In genomic region chr16:18409776-18410175, GRCm38 (mm10) we compare ENCODE assay signal across 21 mouse cellular contexts. TPM values are rescaled to one million over a fixed set of nuclear protein-coding genes. Genes with fewer than 3 reads are reported as not detected.
DNase-seq lines count a peak whose midpoint lies in the region; ATAC-seq and TF ChIP-seq lines count a peak whose summit lies in the region.
"Had no signal": no experiment of that assay in that cellular context is flagged by ENCODE, and none has a peak within 500 bp of the region (broad histone marks: within the 10 kb centered on the region; RNA-seq: fewer than 3 reads in every experiment).

No protein-coding gene starts in this region.

- H3K9ac ChIP-seq in forebrain, embryonic 13.5 days = peak overlapping the region; percentile 34; the same call in 1 of the 2 replicates
- H3K9ac ChIP-seq in forebrain, embryonic 16.5 days (replicated peaks; ENCODE audit: low read depth, low read length) = no peak overlapping the region
- no peak overlapping the region for H3K9ac ChIP-seq in hindbrain, embryonic 15.5 days
- H3K9ac ChIP-seq in hindbrain, embryonic 13.5 days = no peak overlapping the region
- H3K9ac ChIP-seq in liver, embryonic 13.5 days = no peak overlapping the region
- H3K9ac ChIP-seq in liver, postnatal 0 days (replicated peaks) = no peak overlapping the region
- H3K9ac ChIP-seq: embryonic facial prominence, embryonic 12.5 days; heart, embryonic 12.5 days; limb, embryonic 15.5 days had no signal

- TF ChIP-seq CTCF in liver, postnatal 0 days (IDR thresholded peaks at IDR 0.05; ENCODE audit: low read depth) = no peak

- H3K36me3 ChIP-seq in forebrain, embryonic 13.5 days (ENCODE audit: poor library complexity, severe bottlenecking) = peaks cover 64% of the 10 kb centered on the region
- H3K36me3 ChIP-seq in forebrain, embryonic 16.5 days (ENCODE audit: control insufficient read depth, insufficient read depth) = no peaks in the 10 kb centered on the region
- peaks cover 16% of the 10 kb centered on the region for H3K36me3 ChIP-seq in hindbrain, embryonic 15.5 days
- peaks cover 47% of the 10 kb centered on the region for H3K36me3 ChIP-seq in hindbrain, embryonic 13.5 days
- peaks cover 81% of the 10 kb centered on the region for H3K36me3 ChIP-seq in liver, embryonic 13.5 days
- H3K36me3 ChIP-seq in liver, postnatal 0 days (replicated peaks; ENCODE audit: insufficient read depth, low read length) = peaks cover 65% of the 10 kb centered on the region

- WGBS in forebrain, embryonic 13.5 days = 64% methylated on average over 4 of the region's 4 CpGs
- 74% methylated on average over 4 of the region's 4 CpGs for WGBS in forebrain, embryonic 16.5 days
- 59% methylated on average over 4 of the region's 4 CpGs for WGBS in hindbrain, embryonic 15.5 days
- WGBS in hindbrain, embryonic 13.5 days = 73% methylated on average over 4 of the region's 4 CpGs
- 85% methylated on average over 4 of the region's 4 CpGs for WGBS in liver, embryonic 13.5 days (ENCODE audit: insufficient replicate concordance)
- WGBS in liver, postnatal 0 days (ENCODE audit: insufficient replicate concordance) = 85% methylated on average over 4 of the region's 4 CpGs

- H3K4me2 ChIP-seq in forebrain, embryonic 13.5 days = no peak overlapping the region
- H3K4me2 ChIP-seq in forebrain, embryonic 16.5 days (ENCODE audit: low read length) = no peak overlapping the region
- no peak overlapping the region for H3K4me2 ChIP-seq in hindbrain, embryonic 15.5 days
- H3K4me2 ChIP-seq in hindbrain, embryonic 13.5 days = no peak overlapping the region
- H3K4me2 ChIP-seq in liver, embryonic 13.5 days = no peak overlapping the region
- no peak overlapping the region for H3K4me2 ChIP-seq in liver, postnatal 0 days (ENCODE audit: low read depth, low read length)
- H3K4me2 ChIP-seq: embryonic facial prominence, embryonic 12.5 days; heart, embryonic 12.5 days; limb, embryonic 15.5 days had no signal

- no peaks in the 10 kb centered on the region for H3K27me3 ChIP-seq in forebrain, embryonic 13.5 days
- no peaks in the 10 kb centered on the region for H3K27me3 ChIP-seq in forebrain, embryonic 16.5 days (replicated peaks; ENCODE audit: control insufficient read depth, insufficient read depth, low read length)
- no peaks in the 10 kb centered on the region for H3K27me3 ChIP-seq in hindbrain, embryonic 15.5 days
- no peaks in the 10 kb centered on the region for H3K27me3 ChIP-seq in hindbrain, embryonic 13.5 days
- H3K27me3 ChIP-seq in liver, embryonic 13.5 days = no peaks in the 10 kb centered on the region
- no peaks in the 10 kb centered on the region for H3K27me3 ChIP-seq in liver, postnatal 0 days (ENCODE audit: insufficient read depth, low read length)
- H3K27me3 ChIP-seq: CH12.LX; embryonic facial prominence, embryonic 12.5 days; heart, embryonic 12.5 days; limb, embryonic 15.5 days had no signal

- H3K9me3 ChIP-seq in forebrain, embryonic 13.5 days (replicated peaks) = no peaks in the 10 kb centered on the region
- no peaks in the 10 kb centered on the region for H3K9me3 ChIP-seq in forebrain, embryonic 16.5 days (ENCODE audit: control insufficient read depth, low read length)
- H3K9me3 ChIP-seq in hindbrain, embryonic 15.5 days = no peaks in the 10 kb centered on the region
- no peaks in the 10 kb centered on the region for H3K9me3 ChIP-seq in hindbrain, embryonic 13.5 days
- no peaks in the 10 kb centered on the region for H3K9me3 ChIP-seq in liver, embryonic 13.5 days (replicated peaks)
- no peaks in the 10 kb centered on the region for H3K9me3 ChIP-seq in liver, postnatal 0 days (ENCODE audit: low read length)
- H3K9me3 ChIP-seq: embryonic facial prominence, embryonic 12.5 days; heart, embryonic 12.5 days; limb, embryonic 15.5 days had no signal

- no peak for TF ChIP-seq EP300 in liver, postnatal 0 days (IDR thresholded peaks at IDR 0.05; ENCODE audit: low read depth)

- peaks cover 32% of the 10 kb centered on the region for H3K4me1 ChIP-seq in forebrain, embryonic 13.5 days
- H3K4me1 ChIP-seq in forebrain, embryonic 16.5 days (replicated peaks; ENCODE audit: control insufficient read depth, insufficient read depth, low read length) = peaks cover 11% of the 10 kb centered on the region; the same call in 1 of the 2 replicates
- peaks cover 33% of the 10 kb centered on the region for H3K4me1 ChIP-seq in hindbrain, embryonic 15.5 days (replicated peaks)
- H3K4me1 ChIP-seq in hindbrain, embryonic 13.5 days (replicated peaks) = peaks cover 50% of the 10 kb centered on the region
- H3K4me1 ChIP-seq in liver, embryonic 13.5 days (replicated peaks) = peaks cover 41% of the 10 kb centered on the region
- H3K4me1 ChIP-seq in liver, postnatal 0 days (ENCODE audit: insufficient read depth) = peaks cover 42% of the 10 kb centered on the region
- H3K4me1 ChIP-seq: embryonic facial prominence, embryonic 12.5 days had no signal

- H3K27ac ChIP-seq in forebrain, embryonic 13.5 days = peak overlapping the region; percentile 44; the same call in 1 of the 2 replicates
- H3K27ac ChIP-seq in forebrain, embryonic 16.5 days (ENCODE audit: low read length) = no peak overlapping the region
- 0 out of 2 replicates have a peak overlapping the region, but pooled peaks have one; percentile 12 for H3K27ac ChIP-seq in hindbrain, embryonic 15.5 days (replicated peaks)
- no peak overlapping the region for H3K27ac ChIP-seq in hindbrain, embryonic 13.5 days
- H3K27ac ChIP-seq in liver, embryonic 13.5 days = peak overlapping the region; percentile 25
- no peak overlapping the region for H3K27ac ChIP-seq in liver, postnatal 0 days (ENCODE audit: low read depth)
- H3K27ac ChIP-seq: embryonic facial prominence, embryonic 12.5 days; limb, embryonic 15.5 days had no signal

- no peak for ATAC-seq in forebrain, embryonic 13.5 days
- no peak for ATAC-seq in forebrain, embryonic 16.5 days
- ATAC-seq in hindbrain, embryonic 15.5 days (ENCODE audit: low FRiP score, low read depth) = no peak
- ATAC-seq in hindbrain, embryonic 13.5 days (ENCODE audit: low FRiP score) = no peak; the same call in 1 of the 2 replicates
- ATAC-seq in liver, embryonic 13.5 days (ENCODE audit: low read depth) = no peak
- no peak for ATAC-seq in liver, postnatal 0 days

- DNase-seq in liver, embryonic 13.5 days = no peak
- no peak for DNase-seq in liver, postnatal 0 days
- DNase-seq in Muller cell, postnatal 12 days (ENCODE audit: inconsistent ontology term) = peak; percentile 67
- no peak for DNase-seq in right cerebral cortex, adult 18-20 months
- DNase-seq: adrenal gland, adult 8-10 months; cerebellum, adult 11 months; cerebellum, postnatal 36 days; gastrocnemius, postnatal 25 days; kidney, adult 2 months; kidney, postnatal 36 days; lung, postnatal 10 days; right cerebral cortex, postnatal 14 days had no signal

- no peak overlapping the region for H3K4me3 ChIP-seq in forebrain, embryonic 13.5 days
- no peak overlapping the region for H3K4me3 ChIP-seq in forebrain, embryonic 16.5 days (replicated peaks; ENCODE audit: low read length)
- H3K4me3 ChIP-seq in hindbrain, embryonic 15.5 days = no peak overlapping the region
- no peak overlapping the region for H3K4me3 ChIP-seq in hindbrain, embryonic 13.5 days
- no peak overlapping the region for H3K4me3 ChIP-seq in liver, embryonic 13.5 days (replicated peaks)
- no peak overlapping the region for H3K4me3 ChIP-seq in liver, postnatal 0 days (ENCODE audit: low read depth, low read length)
- H3K4me3 ChIP-seq: embryonic facial prominence, embryonic 12.5 days; heart, embryonic 12.5 days; limb, embryonic 15.5 days; myocyte had no signal

RNA-seq across cellular contexts. Expression of gene Txnrd2, which starts 16.4 kb away (rescaled TPM):
- polyA plus RNA-seq in forebrain, embryonic 13.5 days (2015; fragmentation: Nextera tagmentation; extraction: Ambion mirVana) = 23.4 and 25.1 TPM in 2 replicates
- polyA plus RNA-seq in forebrain, embryonic 16.5 days (2015; fragmentation: Nextera tagmentation; extraction: Ambion mirVana) = 24.0 and 27.8 TPM in 2 replicates
- polyA plus RNA-seq in hindbrain, embryonic 15.5 days (2015; fragmentation: Nextera tagmentation; extraction: Ambion mirVana) = 31.0 and 31.7 TPM in 2 replicates
- 26.1 and 27.0 TPM in 2 replicates for polyA plus RNA-seq in hindbrain, embryonic 13.5 days (2015; fragmentation: Nextera tagmentation; extraction: Ambion mirVana)
- 105 and 112 TPM in 2 replicates for polyA plus RNA-seq in liver, embryonic 13.5 days (2015; fragmentation: Nextera tagmentation; extraction: Ambion mirVana)
- polyA plus RNA-seq in liver, postnatal 0 days (2015; fragmentation: Nextera tagmentation; extraction: Ambion mirVana) = 51.2 and 53.3 TPM in 2 replicates

RNA-seq across cellular contexts. Expression of gene Comt, which starts 16.9 kb away (rescaled TPM):
- 64.0 and 70.1 TPM in 2 replicates for polyA plus RNA-seq in forebrain, embryonic 13.5 days (2015; fragmentation: Nextera tagmentation; extraction: Ambion mirVana)
- polyA plus RNA-seq in forebrain, embryonic 16.5 days (2015; fragmentation: Nextera tagmentation; extraction: Ambion mirVana) = 88.8 and 98.1 TPM in 2 replicates
- 106 and 113 TPM in 2 replicates for polyA plus RNA-seq in hindbrain, embryonic 15.5 days (2015; fragmentation: Nextera tagmentation; extraction: Ambion mirVana)
- polyA plus RNA-seq in hindbrain, embryonic 13.5 days (2015; fragmentation: Nextera tagmentation; extraction: Ambion mirVana) = 85.9 and 88.5 TPM in 2 replicates
- 109 and 110 TPM in 2 replicates for polyA plus RNA-seq in liver, embryonic 13.5 days (2015; fragmentation: Nextera tagmentation; extraction: Ambion mirVana)
- 100 and 125 TPM in 2 replicates for polyA plus RNA-seq in liver, postnatal 0 days (2015; fragmentation: Nextera tagmentation; extraction: Ambion mirVana)

Comparison
In these comparisons a context has a peak if more than half of its experiments do, and no peak if none do; other contexts are left out.
1. H3K27ac ChIP-seq: peak in forebrain, embryonic 13.5 days (single experiment), hindbrain, embryonic 15.5 days (single experiment) and liver, embryonic 13.5 days (single experiment); none in forebrain, embryonic 16.5 days (single experiment), hindbrain, embryonic 13.5 days (single experiment) and liver, postnatal 0 days (single experiment).